Mouse (Mus musculus) forebrain, postnatal 0 days (tissue): ENCODE data around the gene Frmd4b. TPM values are rescaled to one million over a fixed set of nuclear protein-coding genes. Genes with fewer than 3 reads are reported as not detected.

Experiments used
- ATAC-seq: fragments of 200-750 bp; cut with Nextera tagmentation; 2 replicates; pipeline ENCODE4 v1.8.0; 2017; ENCODE audit warnings: mild to moderate bottlenecking, moderate library complexity
- DNase-seq: peaks from one replicate; pipeline ENCODE4 v3.0.0-alpha.2; 2015
- H3K27ac ChIP-seq: fragments of 300-500 bp; sonication (generic); 2 replicates; pipeline ENCODE4 v1.5.1; 2014; ENCODE audit warnings: low read depth, mild to moderate bottlenecking, antibody characterized with exemption, low read length, moderate library complexity, mixed read lengths
- H3K27me3 ChIP-seq: fragments of 300-500 bp; sonication (generic); 2 replicates; pipeline ENCODE4 v1.6.1; 2014; ENCODE audit warnings: mild to moderate bottlenecking, low read length, mixed read lengths; ENCODE audit not compliant: insufficient read depth
- H3K36me3 ChIP-seq: fragments of 300-500 bp; sonication (generic); 2 replicates; pipeline ENCODE4 v1.6.1; 2014; ENCODE audit warnings: mild to moderate bottlenecking, moderate library complexity; ENCODE audit not compliant: insufficient read depth
- H3K4me1 ChIP-seq: fragments of 300-500 bp; sonication (generic); 2 replicates; pipeline ENCODE4 v1.6.1; 2014; ENCODE audit warnings: antibody characterized with exemption; ENCODE audit not compliant: insufficient read depth
- H3K4me2 ChIP-seq: fragments of 300-500 bp; sonication (generic); 2 replicates; pipeline ENCODE4 v1.6.1; 2014; ENCODE audit warnings: low read depth, mild to moderate bottlenecking, moderate library complexity
- H3K4me3 ChIP-seq: fragments of 300-500 bp; sonication (generic); 2 replicates; pipeline ENCODE4 v1.5.1; 2014; ENCODE audit warnings: low read depth, low read length, mixed read lengths
- H3K9ac ChIP-seq: fragments of 300-500 bp; sonication (generic); 2 replicates; pipeline ENCODE4 v1.6.1; 2014; ENCODE audit warnings: mild to moderate bottlenecking
- H3K9me3 ChIP-seq: fragments of 300-500 bp; sonication (generic); 2 replicates; pipeline ENCODE4 v1.6.1; 2016; ENCODE audit warnings: low read length
- CTCF ChIP-seq: sonication (generic); IDR thresholded peaks from 2 replicates; pipeline ENCODE4 v1.5.1; 2016; ENCODE audit warnings: antibody characterized with exemption, control low read depth, low read depth
- WGBS: fragments of 180-500 bp; shearing (Covaris S2); extraction: QIAGEN DNeasy Blood & Tissue Kit; methylation state at CpG from one replicate; pipeline ENCODE4 v1.1.7; 2014; 5-methylcytosine and 5-hydroxymethylcytosine counted together
- polyA plus RNA-seq: library from polyadenylated mRNA; unstranded; fragments of >200 nt; fragmentation: Nextera tagmentation; extraction: Ambion mirVana; gene quantifications from 2 replicates; pipeline ENCODE4 v1.2.1, GENCODE M21; 2015
- total RNA-seq: library from RNA; depleted of rRNA; stranded (reverse); fragments of >200 nt; gene quantifications from 2 replicates; pipeline ENCODE4 v1.2.3, GENCODE M21; 2014

The Frmd4b gene
- total and polyA plus RNA-seq, 2 experiments from 2014 or later, result 17.0 to 43.7 TPM

DNA sequence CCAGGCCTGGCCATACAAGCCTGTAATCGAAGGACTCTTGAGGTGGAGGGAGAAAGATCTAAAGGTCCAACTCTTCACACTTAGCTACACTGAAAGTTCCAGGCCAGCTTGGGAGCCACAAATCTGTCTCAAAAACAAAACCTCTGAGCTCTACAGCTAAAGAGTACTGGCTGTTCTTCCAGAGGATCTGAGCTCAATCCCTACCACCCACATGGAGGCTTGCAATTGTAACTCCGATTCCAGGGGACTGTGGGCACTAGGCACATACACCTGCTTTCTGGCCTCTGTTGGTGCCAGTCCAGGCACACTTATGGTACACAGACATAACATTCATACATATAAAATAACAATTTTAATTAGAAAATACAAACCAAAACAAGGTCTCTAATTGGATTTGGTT, 271.4 kb downstream of the Frmd4b start:
- no peaks in the 10 kb centered on the region for H3K27me3 ChIP-seq
- H3K4me2 ChIP-seq, result no peak overlapping the region
- no peak overlapping the region for H3K9ac ChIP-seq
- no peak for DNase-seq
- no peak overlapping the region; the same call in 1 of the 2 replicates for H3K27ac ChIP-seq
- no peaks in the 10 kb centered on the region for H3K36me3 ChIP-seq
- 88% methylated on average over 2 of the region's 2 CpGs for WGBS
- H3K4me1 ChIP-seq, result no peaks in the 10 kb centered on the region
- H3K4me3 ChIP-seq, result no peak overlapping the region
- ATAC-seq, result no peak
- no peaks in the 10 kb centered on the region for H3K9me3 ChIP-seq
- TF ChIP-seq CTCF, result no peak

- TF ChIP-seq CTCF, result no peak
- Histone ChIP-seq H3K4me3 (no peak overlapping the region), H3K9ac (no peak overlapping the region), H3K9me3 (no peaks in the 10 kb centered on the region), H3K4me2 (no peak overlapping the region), H3K4me1 (no peaks in the 10 kb centered on the region), H3K27ac (no peak overlapping the region), H3K27me3 (no peaks in the 10 kb centered on the region), H3K36me3 (no peaks in the 10 kb centered on the region)
- 96% methylated on average over 5 of the region's 5 CpGs for WGBS
- DNase-seq, result no peak
- ATAC-seq, result no peak
These were observed 275.2 kb downstream of the Frmd4b start for GRCm38 (mm10) chr6:97342185-97342584.

DNA sequence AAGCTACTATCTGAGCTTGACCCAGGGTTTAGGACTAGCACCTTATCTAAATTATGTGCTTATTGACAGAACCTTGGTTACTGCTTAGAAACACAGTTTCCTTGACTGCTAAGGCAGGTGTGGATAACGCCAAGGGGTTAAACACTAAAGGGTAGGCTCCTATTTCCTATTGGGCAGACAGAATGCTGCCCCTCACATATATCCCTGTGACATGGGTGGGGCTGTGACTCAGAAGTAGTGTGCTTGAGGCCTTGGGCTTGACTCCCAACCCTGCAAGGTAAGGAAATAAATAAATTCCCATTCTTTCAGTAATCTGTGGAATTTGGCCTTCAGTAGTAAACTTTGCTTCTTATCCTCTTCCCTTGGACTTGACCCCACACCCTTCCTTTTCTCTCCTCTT, 275.7 kb downstream of the Frmd4b start:
- no peak for DNase-seq
- no peaks in the 10 kb centered on the region for H3K4me1 ChIP-seq
- no peaks in the 10 kb centered on the region for H3K36me3 ChIP-seq
- H3K27ac ChIP-seq, result no peak overlapping the region
- H3K9ac ChIP-seq, result no peak overlapping the region
- no peak overlapping the region for H3K4me3 ChIP-seq
- no peak overlapping the region for H3K4me2 ChIP-seq
- H3K9me3 ChIP-seq, result no peaks in the 10 kb centered on the region
- no peak for TF ChIP-seq CTCF
- no peaks in the 10 kb centered on the region for H3K27me3 ChIP-seq
- WGBS, result 95% methylated on average over 1 of the region's 1 CpGs
- no peak for ATAC-seq

DNA sequence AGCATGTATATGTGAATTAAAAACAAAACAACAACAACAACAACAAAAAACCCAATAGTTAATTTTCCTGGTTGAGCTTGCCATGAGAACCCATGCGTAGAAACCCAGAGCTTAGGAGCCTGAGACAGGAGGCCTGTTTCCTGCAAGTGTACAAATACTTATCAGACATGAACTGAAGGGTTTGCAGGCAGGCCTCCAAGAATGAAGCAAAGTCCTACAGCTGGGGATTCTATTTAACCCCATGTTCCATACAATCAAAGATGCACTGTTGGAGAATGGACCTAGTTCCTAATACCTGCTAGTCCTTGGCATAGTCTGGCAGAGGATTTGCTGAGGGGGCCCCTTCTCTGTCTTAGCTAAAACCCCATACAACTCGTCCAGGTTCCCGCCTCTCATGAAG, 276.2 kb downstream of the Frmd4b start:
- no peak overlapping the region for H3K4me2 ChIP-seq
- H3K36me3 ChIP-seq, result no peaks in the 10 kb centered on the region
- no peaks in the 10 kb centered on the region for H3K27me3 ChIP-seq
- DNase-seq, result no peak
- H3K4me3 ChIP-seq, result no peak overlapping the region
- no peak for TF ChIP-seq CTCF
- H3K9me3 ChIP-seq, result no peaks in the 10 kb centered on the region
- H3K27ac ChIP-seq, result no peak overlapping the region
- no peak overlapping the region for H3K9ac ChIP-seq
- WGBS, result 87% methylated on average over 3 of the region's 3 CpGs
- no peaks in the 10 kb centered on the region for H3K4me1 ChIP-seq
- ATAC-seq, result no peak

GRCm38 (mm10) chr6:97340211-97340791, 277.0 kb downstream of the Frmd4b start:
- Histone ChIP-seq H3K27me3 (no peaks in the 10 kb centered on the region), H3K36me3 (no peaks in the 10 kb centered on the region)

GRCm38 (mm10) chr6:97339271-97339681, 278.1 kb downstream of the Frmd4b start:
- no peak overlapping the region for H3K27ac ChIP-seq
- TF ChIP-seq CTCF, result no peak
- no peaks in the 10 kb centered on the region for H3K4me1 ChIP-seq
- DNase-seq (no peak), ATAC-seq (0 out of 2 replicates have a peak, but pooled peaks have one; percentile 29)
- no peak overlapping the region for H3K4me3 ChIP-seq
- H3K4me2 ChIP-seq, result no peak overlapping the region
- WGBS, result 33% methylated on average over 5 of the region's 5 CpGs
- H3K36me3 ChIP-seq, result no peaks in the 10 kb centered on the region
- no peaks in the 10 kb centered on the region for H3K27me3 ChIP-seq
- H3K9me3 ChIP-seq, result no peaks in the 10 kb centered on the region
- H3K9ac ChIP-seq, result no peak overlapping the region

More at GRCm38 (mm10) chr6:97340211-97340791, 277.0 kb downstream of the Frmd4b start:
- no peak overlapping the region for H3K4me3 ChIP-seq
- no peaks in the 10 kb centered on the region for H3K4me1 ChIP-seq
- no peak overlapping the region for H3K4me2 ChIP-seq
- H3K27ac ChIP-seq, result no peak overlapping the region
- no peaks in the 10 kb centered on the region for H3K9me3 ChIP-seq
- ATAC-seq, result peak; percentile 63
- 28% methylated on average over 17 of the region's 17 CpGs for WGBS
- no peak overlapping the region for H3K9ac ChIP-seq
- DNase-seq, result peak; percentile 45
- TF ChIP-seq CTCF, result no peak

- Histone ChIP-seq H3K4me1 (no peaks in the 10 kb centered on the region), H3K27me3 (no peaks in the 10 kb centered on the region), H3K9me3 (no peaks in the 10 kb centered on the region), H3K9ac (no peak overlapping the region), H3K4me3 (no peak overlapping the region), H3K27ac (no peak overlapping the region), H3K4me2 (no peak overlapping the region), H3K36me3 (no peaks in the 10 kb centered on the region)
- ATAC-seq (no peak; the same call in 1 of the 2 replicates), DNase-seq (no peak)
- 26% methylated on average over 4 of the region's 4 CpGs for WGBS
- no peak for TF ChIP-seq CTCF
These were observed 278.5 kb downstream of the Frmd4b start for GRCm38 (mm10) chr6:97338843-97339242.
